Mouse (Mus musculus) retina, adult 2 months (tissue): ENCODE data around the gene Traf4.
A peak's percentile ranks its signal among the peaks of the same experiment; 100 is the strongest.
"Not testable (repeated sequence)": the region's sequence is repeated elsewhere in the genome, so short reads cannot be mapped to it uniquely, and the experiment has no call there.

ENCODE experiments used
- DNase-seq: peaks from one replicate; pipeline ENCODE4 v3.0.0-alpha.2; 2012; ENCODE audit warnings: low read depth, low spot score

Traf4 gene

GRCm38 (mm10) chr11:78164924-78165760, at the start of gene Traf4:
TSS of gene Traf4 (minus strand) at chr11:78165589.
- peak; percentile 49 for DNase-seq

GRCm38 (mm10) chr11:78213086-78213817, 47.9 kb upstream of the Traf4 start:
- DNase-seq, result no peak

GRCm38 (mm10) chr11:78211513-78211912, 46.1 kb upstream of the Traf4 start:
- no peak for DNase-seq

GRCm38 (mm10) chr11:78210615-78211014, 45.2 kb upstream of the Traf4 start:
- no peak for DNase-seq

- DNase-seq, result no peak
Measured at GRCm38 (mm10) chr11:78209886-78210285, 44.5 kb upstream of the Traf4 start.

- DNase-seq, result no peak
Measured at GRCm38 (mm10) chr11:78207190-78207589, 41.8 kb upstream of the Traf4 start.

GRCm38 (mm10) chr11:78205361-78206206, 40.2 kb upstream of the Traf4 start:
- no peak for DNase-seq

GRCm38 (mm10) chr11:78204287-78204686, 38.9 kb upstream of the Traf4 start:
- DNase-seq, result no peak

GRCm38 (mm10) chr11:78202372-78202771, 37.0 kb upstream of the Traf4 start:
- DNase-seq, result no peak

- DNase-seq, result no peak
Measured at GRCm38 (mm10) chr11:78195101-78195863, 29.9 kb upstream of the Traf4 start.

GRCm38 (mm10) chr11:78194411-78195100, 29.2 kb upstream of the Traf4 start:
- no peak for DNase-seq

- DNase-seq, result no peak
Measured at GRCm38 (mm10) chr11:78193113-78193512, 27.7 kb upstream of the Traf4 start, which contains the start of gene Proca1. TSS of gene Proca1 (plus strand) at chr11:78193392.

- no peak for DNase-seq
Measured at GRCm38 (mm10) chr11:78190041-78190440, 24.7 kb upstream of the Traf4 start.

- DNase-seq, result no peak
Measured at GRCm38 (mm10) chr11:78189234-78190040, 24.0 kb upstream of the Traf4 start.

- DNase-seq, result no peak
Measured at GRCm38 (mm10) chr11:78188331-78189233, 23.2 kb upstream of the Traf4 start, which contains the start of gene Rab34. TSS of gene Rab34 (plus strand) at chr11:78188430.

- DNase-seq, result not testable (repeated sequence)
Measured at GRCm38 (mm10) chr11:78184702-78185101, 19.3 kb upstream of the Traf4 start.

GRCm38 (mm10) chr11:78183884-78184514, 18.6 kb upstream of the Traf4 start:
- DNase-seq, result no peak
